Mouse (Mus musculus): ENCODE measurements at regions not wholly inside any gene's neighbourhood (a gene's known extent, or its start where the extent isn't known, plus 50 kb on each side); places are given as distances from the start of the nearest gene placed in this dataset.
A peak's percentile ranks its signal among the peaks of the same experiment; 100 is the strongest.

DNA sequence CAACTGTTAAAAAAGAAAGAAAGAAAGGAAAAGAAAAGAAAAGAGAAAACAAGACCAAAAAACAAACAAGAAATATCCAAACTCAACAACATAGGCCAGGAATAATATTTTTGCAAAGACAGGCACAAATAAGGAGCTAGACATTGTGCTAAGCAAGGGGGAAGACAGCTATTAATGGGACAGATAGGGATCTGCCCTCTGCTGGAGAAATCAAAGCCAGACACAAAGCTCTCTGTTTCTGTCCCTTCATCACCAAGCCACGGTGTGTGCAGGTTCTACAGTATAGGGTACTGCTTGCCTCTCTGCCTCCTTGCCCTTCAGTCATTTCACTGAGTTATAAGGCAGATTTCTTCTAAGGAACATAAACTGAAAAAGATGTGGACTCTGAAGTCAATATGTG, 57.8 kb upstream of the Chchd3 start:
- H3ac ChIP-seq (ENCODE audit: control insufficient read depth, insufficient read length): no peak overlapping the region
- H3K4me3 ChIP-seq: no peak overlapping the region
- no peaks in the 10 kb centered on the region for H3K79me2 ChIP-seq (ENCODE audit: control insufficient read depth, insufficient read depth)
- TF ChIP-seq SRF (IDR thresholded peaks at IDR 0.05; ENCODE audit: control insufficient read depth, insufficient read length, low read depth): no peak
- no peak for TF ChIP-seq USF1 (IDR thresholded peaks at IDR 0.05; ENCODE audit: low read depth)
- no peak for TF ChIP-seq CEBPB (IDR thresholded peaks at IDR 0.05; ENCODE audit: insufficient read depth, poor library complexity, severe bottlenecking)
- no peak for TF ChIP-seq POLR2AphosphoS2 (IDR thresholded peaks at IDR 0.05; ENCODE audit: insufficient read length, low read depth)
- no peak for TF ChIP-seq MYOG (IDR thresholded peaks at IDR 0.05; ENCODE audit: control insufficient read depth in 1 of 3, insufficient read depth in 1 of 3, insufficient read length in 2 of 3, low read depth in 2 of 3)
- no peak for TF ChIP-seq MAX (IDR thresholded peaks at IDR 0.05; ENCODE audit: low read depth)
- no peak for TF ChIP-seq MYOD1 (IDR thresholded peaks at IDR 0.05; ENCODE audit: control insufficient read depth in 1 of 3, insufficient read length in 2 of 3, low read depth in 2 of 3)
- no peak for TF ChIP-seq TCF12 (IDR thresholded peaks at IDR 0.05; ENCODE audit: insufficient read depth, poor library complexity, severe bottlenecking)
- TF ChIP-seq TCF3 (IDR thresholded peaks at IDR 0.05; ENCODE audit: insufficient read length, low read depth): no peak
- no peak for TF ChIP-seq REST (IDR thresholded peaks at IDR 0.05; ENCODE audit: insufficient read depth, insufficient read length)
- no peak for TF ChIP-seq POLR2A (IDR thresholded peaks at IDR 0.05; ENCODE audit: insufficient read length, low read depth)
- no peaks in the 10 kb centered on the region for H3K36me3 ChIP-seq (ENCODE audit: control insufficient read depth, insufficient read depth)
- H3K4me2 ChIP-seq (ENCODE audit: low read depth): no peak overlapping the region
- H3K27me3 ChIP-seq (ENCODE audit: control insufficient read depth, insufficient read depth, insufficient read length): no peaks in the 10 kb centered on the region

DNA sequence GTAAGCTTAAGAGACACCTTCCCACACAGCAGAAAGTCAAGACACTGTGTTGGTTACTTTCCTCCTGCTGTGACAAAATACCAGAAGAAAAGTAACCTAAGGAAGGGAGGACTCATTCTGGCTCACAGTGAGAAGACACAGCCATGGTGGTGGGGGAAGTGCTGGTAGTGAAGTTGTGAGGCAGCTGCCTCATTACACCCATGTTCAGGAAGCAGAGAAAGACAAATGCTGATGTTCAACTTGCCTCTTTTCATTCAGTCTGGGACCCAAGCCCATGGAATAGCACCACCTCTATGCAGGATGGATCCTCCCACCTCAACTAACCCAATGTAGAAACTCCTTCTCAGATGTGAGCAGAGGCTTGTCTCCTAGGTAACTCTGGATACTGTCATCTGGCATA, 60.5 kb upstream of the Chchd3 start:
- TF ChIP-seq SRF (IDR thresholded peaks at IDR 0.05; ENCODE audit: control insufficient read depth, insufficient read length, low read depth): no peak
- Histone ChIP-seq H3K27me3 (ENCODE audit: control insufficient read depth, insufficient read depth, insufficient read length) (no peaks in the 10 kb centered on the region), H3ac (ENCODE audit: control insufficient read depth, insufficient read length) (no peak overlapping the region), H3K4me3 (no peak overlapping the region), H3K79me2 (ENCODE audit: control insufficient read depth, insufficient read depth) (no peaks in the 10 kb centered on the region), H3K36me3 (ENCODE audit: control insufficient read depth, insufficient read depth) (no peaks in the 10 kb centered on the region), H3K4me2 (ENCODE audit: low read depth) (no peak overlapping the region)

DNA sequence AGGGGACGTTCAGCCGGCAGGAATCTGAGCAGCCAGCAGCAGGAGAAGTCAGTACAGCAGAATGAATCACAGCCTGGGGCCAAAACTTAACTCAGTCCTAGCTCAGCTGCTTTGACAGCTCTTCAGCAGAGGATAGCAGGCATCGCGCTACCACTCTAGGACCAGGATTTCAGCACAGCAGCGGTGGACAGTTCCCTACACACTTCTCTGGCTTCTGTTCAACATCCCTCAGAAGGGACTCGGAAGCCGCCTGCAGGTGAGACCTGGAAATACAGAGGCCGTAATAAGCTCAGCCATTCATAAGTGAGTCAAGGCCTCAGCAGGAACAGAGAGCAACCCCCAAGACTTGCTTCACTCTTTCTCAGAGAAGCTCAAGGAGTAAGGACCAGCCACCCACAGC, 66.5 kb upstream of the Chchd3 start:
- TF ChIP-seq MAX (IDR thresholded peaks at IDR 0.05; ENCODE audit: low read depth) (peak; percentile 59), MYOD1 (IDR thresholded peaks at IDR 0.05; ENCODE audit: control insufficient read depth in 1 of 3, insufficient read length in 2 of 3, low read depth in 2 of 3) (peak in 1 of 3 experiments; percentile 2), SRF (IDR thresholded peaks at IDR 0.05; ENCODE audit: control insufficient read depth, insufficient read length, low read depth) (no peak), MYOG (IDR thresholded peaks at IDR 0.05; ENCODE audit: control insufficient read depth in 1 of 3, insufficient read depth in 1 of 3, insufficient read length in 2 of 3, low read depth in 2 of 3) (no peak), POLR2AphosphoS2 (IDR thresholded peaks at IDR 0.05; ENCODE audit: insufficient read length, low read depth) (no peak), REST (IDR thresholded peaks at IDR 0.05; ENCODE audit: insufficient read depth, insufficient read length) (peak; percentile 92)
- no peak overlapping the region for H3K4me3 ChIP-seq

DNA sequence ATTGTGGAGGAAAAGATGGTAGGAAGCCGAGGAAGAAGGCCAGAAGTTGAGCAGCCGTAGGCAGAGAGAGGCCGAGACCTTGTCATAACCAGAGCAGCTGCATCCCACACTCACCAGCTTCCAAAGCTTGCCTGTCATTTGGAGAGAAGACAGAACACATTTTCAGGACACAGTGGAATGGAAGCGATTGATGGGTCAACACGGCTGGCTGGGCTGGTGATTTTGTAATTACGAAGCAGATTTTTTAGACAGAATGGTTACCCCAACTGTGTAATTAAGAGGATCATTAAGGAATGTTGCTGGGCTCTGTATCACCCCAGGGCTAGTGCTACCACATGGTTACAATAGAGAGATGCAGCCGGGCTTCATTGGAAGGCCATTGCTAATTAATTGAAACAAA, 76.8 kb upstream of the Chchd3 start:
- H3K27me3 ChIP-seq (ENCODE audit: control insufficient read depth, insufficient read depth, insufficient read length): no peaks in the 10 kb centered on the region
- H3K36me3 ChIP-seq (ENCODE audit: control insufficient read depth, insufficient read depth): no peaks in the 10 kb centered on the region
- H3ac ChIP-seq (ENCODE audit: control insufficient read depth, insufficient read length): no peak overlapping the region
- no peak for TF ChIP-seq CEBPB (IDR thresholded peaks at IDR 0.05; ENCODE audit: insufficient read depth, poor library complexity, severe bottlenecking)
- TF ChIP-seq USF1 (IDR thresholded peaks at IDR 0.05; ENCODE audit: low read depth): no peak
- no peak for TF ChIP-seq TCF3 (IDR thresholded peaks at IDR 0.05; ENCODE audit: insufficient read length, low read depth)
- H3K79me2 ChIP-seq (ENCODE audit: control insufficient read depth, insufficient read depth): no peaks in the 10 kb centered on the region
- H3K4me3 ChIP-seq: no peak overlapping the region
- no peak overlapping the region for H3K4me2 ChIP-seq (ENCODE audit: low read depth)

More for the DNA sequence above, 66.5 kb upstream of the Chchd3 start:
- H3K79me2 ChIP-seq (ENCODE audit: control insufficient read depth, insufficient read depth): no peaks in the 10 kb centered on the region
- H3K36me3 ChIP-seq (ENCODE audit: control insufficient read depth, insufficient read depth): no peaks in the 10 kb centered on the region
- H3K27me3 ChIP-seq (ENCODE audit: control insufficient read depth, insufficient read depth, insufficient read length): no peaks in the 10 kb centered on the region
- H3K4me2 ChIP-seq (ENCODE audit: low read depth): no peak overlapping the region
- H3ac ChIP-seq (ENCODE audit: control insufficient read depth, insufficient read length): no peak overlapping the region

DNA sequence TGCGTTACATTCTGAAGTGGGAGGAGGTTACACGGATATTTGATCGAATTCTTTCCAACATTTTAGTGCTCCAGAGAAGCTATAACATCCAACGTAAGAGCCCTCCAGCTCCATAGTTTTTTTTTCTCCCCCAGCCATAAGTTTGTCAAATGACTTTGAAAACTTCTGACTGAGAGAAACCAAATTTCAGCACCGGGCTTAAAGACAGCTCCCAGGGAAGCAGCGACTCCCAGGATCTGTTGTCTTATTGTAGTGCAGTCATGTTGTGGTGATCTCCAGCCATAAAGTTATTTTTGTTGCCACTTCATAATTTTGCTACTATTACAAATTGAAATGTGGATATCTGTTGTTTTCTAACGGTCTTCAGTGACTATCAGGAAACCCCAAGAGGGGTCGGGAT, 77.8 kb upstream of the Chchd3 start:
- TF ChIP-seq POLR2AphosphoS2 (IDR thresholded peaks at IDR 0.05; ENCODE audit: insufficient read length, low read depth) (no peak), REST (IDR thresholded peaks at IDR 0.05; ENCODE audit: insufficient read depth, insufficient read length) (peak; percentile 52)
- no peaks in the 10 kb centered on the region for H3K27me3 ChIP-seq (ENCODE audit: control insufficient read depth, insufficient read depth, insufficient read length)
- H3ac ChIP-seq (ENCODE audit: control insufficient read depth, insufficient read length): no peak overlapping the region
- H3K4me2 ChIP-seq (ENCODE audit: low read depth): no peak overlapping the region
- H3K79me2 ChIP-seq (ENCODE audit: control insufficient read depth, insufficient read depth): no peaks in the 10 kb centered on the region
- no peak overlapping the region for H3K4me3 ChIP-seq
- H3K36me3 ChIP-seq (ENCODE audit: control insufficient read depth, insufficient read depth): no peaks in the 10 kb centered on the region

DNA sequence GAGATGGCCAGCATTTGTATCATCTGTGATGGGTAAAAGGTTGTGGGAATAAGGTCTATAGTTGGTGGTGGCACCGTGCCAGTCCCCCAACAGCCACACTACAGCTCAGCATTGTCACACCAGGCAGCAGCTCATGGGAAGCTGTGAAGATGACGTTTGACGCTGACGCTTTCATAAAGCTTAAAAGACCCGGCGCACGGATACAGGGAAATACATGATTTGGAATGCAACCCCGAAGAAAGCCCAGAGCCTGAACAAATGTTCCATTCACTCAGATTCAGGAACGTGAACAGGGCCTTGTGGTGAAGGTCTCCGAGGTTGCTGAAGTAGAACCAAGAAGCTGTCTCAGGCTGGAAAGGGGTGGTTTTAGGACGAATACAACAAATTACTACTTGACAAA, 82.4 kb upstream of the Exoc4 start:
- TF ChIP-seq CEBPB (IDR thresholded peaks at IDR 0.05; ENCODE audit: insufficient read depth, poor library complexity, severe bottlenecking) (no peak), MYOG (IDR thresholded peaks at IDR 0.05; ENCODE audit: control insufficient read depth in 1 of 3, insufficient read depth in 1 of 3, insufficient read length in 2 of 3, low read depth in 2 of 3) (no peak), TCF3 (IDR thresholded peaks at IDR 0.05; ENCODE audit: insufficient read length, low read depth) (no peak), SRF (IDR thresholded peaks at IDR 0.05; ENCODE audit: control insufficient read depth, insufficient read length, low read depth) (no peak), MYOD1 (IDR thresholded peaks at IDR 0.05; ENCODE audit: control insufficient read depth in 1 of 3, insufficient read length in 2 of 3, low read depth in 2 of 3) (no peak), MAX (IDR thresholded peaks at IDR 0.05; ENCODE audit: low read depth) (no peak)
- no peak overlapping the region for H3K4me2 ChIP-seq (ENCODE audit: low read depth)

More for the DNA sequence above, 82.4 kb upstream of the Exoc4 start:
- Histone ChIP-seq H3K79me2 (ENCODE audit: control insufficient read depth, insufficient read depth) (no peaks in the 10 kb centered on the region), H3K4me3 (no peak overlapping the region), H3ac (ENCODE audit: control insufficient read depth, insufficient read length) (no peak overlapping the region), H3K27me3 (ENCODE audit: control insufficient read depth, insufficient read depth, insufficient read length) (no peaks in the 10 kb centered on the region), H3K36me3 (ENCODE audit: control insufficient read depth, insufficient read depth) (no peaks in the 10 kb centered on the region)

All from myocyte (in vitro differentiated cells).